Mouse (Mus musculus): Measurements from ENCODE around the gene Stard9. TPM values are rescaled to one million over a fixed set of nuclear protein-coding genes. Genes with fewer than 3 reads are reported as not detected.

Gene Stard9
- total RNA-seq, 2 experiments from 2014 or later = 7.1 to 10.2 TPM

DNA sequence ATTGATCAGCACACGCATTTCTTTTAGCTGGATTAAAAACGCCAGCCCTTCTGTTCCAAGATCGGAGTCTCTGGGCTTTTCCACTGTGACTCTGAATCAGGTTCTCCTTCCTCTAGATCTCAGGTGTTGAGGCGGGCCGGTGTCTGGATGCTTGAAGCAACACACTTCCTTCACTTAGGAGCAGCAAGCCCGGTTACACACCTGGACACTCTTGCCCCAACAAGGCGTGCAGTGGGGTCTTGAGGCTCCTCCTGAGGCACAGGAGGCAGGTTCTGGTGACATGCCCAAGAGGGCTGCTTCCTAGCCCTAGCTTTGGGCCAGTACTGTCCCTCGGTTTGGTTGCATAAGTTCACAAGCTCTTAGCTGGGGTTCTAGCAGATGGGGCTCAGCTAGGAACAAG, 89.6 kb downstream of the Stard9 start:
- intact Hi-C loops (cut with DNase I) = no loop called here
- DNase-seq (ENCODE audit: low spot score in 2 of 2) = no peak

DNA sequence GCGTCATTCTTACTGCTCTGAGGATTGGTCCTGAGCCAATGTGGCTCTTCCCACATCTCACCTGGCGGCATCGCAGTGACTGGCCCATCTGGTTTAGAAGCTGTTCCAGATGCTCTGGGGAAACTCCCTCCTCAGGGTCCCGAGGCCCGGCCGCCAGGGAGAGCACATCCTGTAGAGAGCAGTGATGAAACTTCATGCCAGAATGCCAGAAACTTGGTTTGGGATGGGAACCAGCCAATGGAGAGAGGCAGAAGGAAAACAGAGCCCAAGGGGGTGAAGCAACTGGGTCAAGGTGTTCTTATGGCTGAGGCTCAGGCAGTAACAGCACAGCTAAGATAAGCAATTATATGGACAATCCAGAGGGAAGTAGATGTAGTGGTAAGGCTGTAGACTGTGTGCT, 91.9 kb downstream of the Stard9 start:
- DNase-seq (ENCODE audit: low spot score in 2 of 2) = no peak
- intact Hi-C loops (cut with DNase I) = no loop called here

DNA sequence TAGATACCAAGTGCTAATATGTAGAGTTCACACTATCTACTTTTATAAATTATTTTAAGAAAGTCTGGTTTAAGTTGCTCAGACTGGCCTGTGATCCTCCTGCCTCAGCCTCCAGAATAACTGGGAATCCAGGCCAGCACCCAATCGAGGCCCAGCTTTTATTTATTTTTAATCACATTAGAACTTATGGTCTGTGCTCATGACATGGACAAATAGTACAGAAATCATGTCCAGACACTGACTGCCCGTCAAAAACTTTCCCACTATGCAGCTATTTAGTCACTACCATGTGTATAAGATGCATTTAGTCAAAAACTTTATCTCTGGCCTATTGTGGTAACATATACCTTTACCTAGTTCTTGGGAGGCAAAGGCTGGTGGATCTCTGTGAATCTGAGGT, 93.0 kb downstream of the Stard9 start:
- DNase-seq (ENCODE audit: low spot score in 2 of 2) = no peak
- intact Hi-C loops (cut with DNase I) = no loop called here

DNA sequence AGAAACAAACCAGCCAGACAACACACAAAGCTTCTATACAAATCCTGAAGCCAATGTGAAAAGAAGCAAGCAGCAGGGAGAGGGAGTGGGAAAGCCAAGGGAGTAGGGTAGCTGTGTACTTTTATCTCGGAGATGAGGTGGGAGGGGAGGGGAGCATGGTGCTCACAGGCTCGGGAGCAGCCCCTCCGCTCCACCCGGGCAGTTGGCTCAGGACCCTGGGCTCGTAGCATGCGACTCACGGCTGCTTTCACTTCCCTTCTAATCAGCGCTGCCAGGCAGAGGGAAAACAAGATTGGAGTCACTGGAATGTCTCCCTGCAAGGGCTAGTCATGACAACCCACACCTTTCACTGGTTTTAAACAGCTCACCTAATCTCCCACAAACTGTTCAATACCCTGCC, 93.6 kb downstream of the Stard9 start:
- DNase-seq (ENCODE audit: low spot score in 2 of 2) = no peak
- intact Hi-C loops (cut with DNase I) = no loop called here

DNA sequence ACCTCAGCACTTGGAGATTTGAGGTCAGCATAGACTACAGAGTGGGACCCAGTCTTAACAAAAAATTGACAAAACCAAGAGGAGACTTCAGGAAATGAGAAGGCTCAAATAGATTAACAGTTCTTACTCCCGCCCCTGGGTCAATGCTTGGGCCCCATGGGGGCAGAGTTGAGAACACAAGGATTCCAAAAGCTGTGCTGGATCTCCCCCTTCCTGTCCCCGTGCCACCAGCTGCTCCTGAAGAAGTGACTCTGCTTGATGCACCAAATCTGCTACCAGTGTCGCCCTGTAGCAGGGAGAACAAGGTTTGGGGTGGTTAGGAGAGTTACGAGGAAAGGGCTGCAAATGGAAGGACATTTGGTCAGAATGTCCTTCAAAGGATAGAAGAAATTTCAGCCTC, 94.7 kb downstream of the Stard9 start:
- no peak for DNase-seq (ENCODE audit: low spot score in 2 of 2)
- intact Hi-C loops (cut with DNase I) = no loop called here

DNA sequence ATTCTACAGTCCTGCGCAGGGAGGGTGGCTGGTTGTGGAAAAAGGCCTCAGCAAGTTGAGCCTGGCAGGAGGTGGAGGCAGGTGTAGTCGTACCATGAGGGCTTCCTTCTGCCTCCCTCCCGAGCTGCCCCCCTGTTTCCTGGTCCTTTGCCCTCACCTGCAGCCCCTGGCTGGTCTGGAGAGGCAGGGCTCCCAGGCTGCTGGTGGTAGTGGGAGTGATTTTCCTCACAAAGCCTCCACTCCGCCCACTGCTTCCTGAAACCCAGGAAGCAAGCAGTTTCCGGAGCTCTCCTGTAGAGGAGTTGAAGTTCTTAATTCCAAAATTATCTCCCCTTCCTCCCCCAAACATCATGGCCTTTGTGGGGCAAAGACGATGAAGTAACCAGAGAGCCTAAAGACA, 95.3 kb downstream of the Stard9 start:
- DNase-seq (ENCODE audit: low spot score in 2 of 2) = no peak
- intact Hi-C loops (cut with DNase I) = no loop called here

DNA sequence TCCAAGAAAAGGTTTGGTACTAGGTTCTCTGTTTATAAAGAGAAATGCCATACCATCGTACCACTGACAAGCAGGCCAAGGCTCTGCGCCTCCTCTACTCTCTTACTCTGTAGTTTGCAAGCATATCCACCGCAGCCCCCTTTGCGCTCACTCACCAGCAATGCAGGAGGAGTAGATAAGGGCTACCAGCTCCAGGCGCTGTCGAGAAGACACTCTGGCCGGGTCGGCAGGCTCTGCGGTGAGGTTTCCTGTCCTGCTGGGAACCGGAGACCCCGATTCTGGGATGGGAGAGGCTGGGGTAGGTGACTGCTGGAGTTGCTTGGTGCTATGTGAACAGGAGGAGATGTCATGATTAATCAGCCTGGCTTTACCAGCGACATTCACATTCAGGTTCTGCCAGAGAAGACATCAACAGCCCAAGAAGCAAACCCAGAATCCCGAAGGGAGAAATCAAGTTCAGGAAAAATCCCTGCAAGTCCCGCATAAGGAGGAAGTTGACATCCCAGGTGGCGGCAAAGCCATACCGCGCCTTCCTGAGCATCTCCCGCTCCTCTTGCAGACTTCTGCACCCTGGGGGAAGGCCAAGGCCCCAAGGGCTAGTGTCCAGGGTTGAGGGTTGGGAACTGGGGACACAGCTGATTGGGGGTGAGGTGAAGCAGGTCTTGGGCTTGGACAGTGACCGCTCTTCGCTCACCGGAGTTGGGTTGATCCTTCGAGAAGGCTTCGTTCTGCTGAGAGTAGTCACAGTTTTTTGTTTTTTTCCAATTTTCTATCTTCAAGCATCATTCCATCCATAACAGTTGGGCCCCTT, 101.1 kb downstream of the Stard9 start:
- no peak for DNase-seq (ENCODE audit: low spot score in 2 of 2)
- intact Hi-C loops (cut with DNase I) = loop anchor here (5.0 kb wide), 1 partner anchor 132 kb away; no protein-coding TSS in a partner anchor

DNA sequence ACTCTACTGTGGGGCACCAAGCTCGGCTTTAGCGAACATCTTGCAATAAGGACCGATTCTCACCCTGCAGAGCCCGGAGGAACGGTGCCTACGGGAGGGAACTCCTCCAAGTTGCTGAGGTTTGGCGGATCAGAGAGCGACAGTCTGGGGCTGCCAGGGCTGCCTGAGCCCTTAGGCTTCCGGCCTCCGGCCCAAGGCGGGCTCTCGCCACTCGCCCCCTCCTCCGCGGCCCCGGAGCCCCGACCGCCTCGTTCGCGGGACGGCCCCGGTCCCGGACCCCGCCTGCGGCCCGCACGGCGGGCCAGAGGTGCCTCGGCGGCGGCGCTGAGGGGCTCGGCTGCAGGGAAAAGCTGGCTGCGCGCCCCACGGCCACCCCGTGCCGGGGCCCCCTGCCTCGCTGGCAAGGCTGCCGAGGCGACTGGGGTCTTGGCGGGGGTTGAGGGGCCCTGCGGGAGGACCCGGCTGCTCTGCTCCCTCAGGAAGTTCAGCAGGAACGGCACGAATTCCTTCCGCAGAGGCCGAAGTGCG, 101.8 kb downstream of the Stard9 start:
- intact Hi-C loops (cut with DNase I) = loop anchor here (5.0 kb wide), 1 partner anchor 132 kb away; no protein-coding TSS in a partner anchor
- peak in 1 of 2 experiments; percentile 21 for DNase-seq (ENCODE audit: low spot score in 2 of 2)

DNA sequence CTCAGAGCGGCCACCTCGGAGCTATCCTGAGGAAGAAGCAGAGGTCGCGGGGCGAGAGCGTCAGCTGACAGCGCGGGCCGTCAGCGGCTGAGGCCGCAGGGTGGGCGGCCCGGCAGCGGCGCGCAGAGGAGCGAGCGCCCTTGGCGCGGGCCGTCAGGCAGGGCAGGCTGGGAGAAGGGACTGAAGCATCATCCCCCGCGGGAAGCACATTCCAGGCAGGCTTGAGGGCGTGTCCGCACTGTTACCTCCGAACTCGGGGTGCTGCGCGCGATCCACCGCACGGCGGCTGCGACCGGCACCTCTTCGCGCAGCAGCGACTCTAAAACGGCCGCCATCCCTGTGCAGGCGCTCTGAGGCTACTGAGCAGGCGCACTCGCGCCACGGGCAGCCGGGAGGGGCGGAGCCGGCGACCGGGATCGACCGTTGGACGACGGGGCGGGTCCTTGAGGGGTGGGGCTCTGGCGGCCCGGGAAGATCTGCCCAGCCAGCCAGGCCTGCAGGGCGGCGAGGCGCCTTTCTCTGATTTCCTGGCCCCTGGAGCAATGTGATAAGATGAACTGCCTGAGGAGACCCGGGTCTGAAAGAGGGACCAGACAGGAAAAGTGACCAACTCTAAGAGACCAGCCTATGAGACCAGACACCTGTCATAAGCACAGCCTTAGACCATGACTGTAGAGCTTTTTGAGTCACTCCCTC, 102.4 kb downstream of the Stard9 start:
- intact Hi-C loops (cut with DNase I) = loop anchor here (5.0 kb wide), 1 partner anchor 131 kb away; no protein-coding TSS in a partner anchor
- DNase-seq (ENCODE audit: low spot score in 2 of 2) = peak; percentile 88 to 91

DNA sequence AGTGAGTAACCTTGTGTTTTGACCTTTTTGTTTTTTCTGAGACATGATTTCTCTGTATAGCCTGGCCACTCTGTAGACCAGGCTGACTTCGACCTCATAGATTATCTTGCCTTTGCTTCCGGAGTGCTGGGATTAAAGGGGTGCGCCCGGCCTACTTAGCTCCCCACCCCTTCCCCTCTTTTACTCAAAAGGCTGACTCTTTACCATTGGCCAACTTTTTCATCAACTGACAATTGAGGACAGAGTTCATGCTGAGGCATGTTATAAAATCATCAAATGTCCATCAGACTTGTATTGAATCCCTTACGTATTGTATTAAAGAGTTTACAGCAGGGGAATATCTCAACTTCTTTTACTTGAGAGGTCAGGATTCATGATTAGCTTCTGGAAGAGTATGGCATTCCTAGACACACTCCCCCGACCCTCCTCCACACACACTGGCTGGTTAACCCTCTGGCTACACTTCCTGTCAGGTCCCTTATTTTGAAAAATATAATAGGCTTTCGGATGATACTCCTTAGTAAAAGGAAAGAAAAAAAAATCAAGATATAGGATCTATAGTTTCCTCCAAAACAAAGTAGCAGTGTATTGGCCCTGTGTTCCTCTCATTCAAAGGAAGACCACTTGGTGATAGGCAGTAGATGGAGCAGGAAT, 103.1 kb downstream of the Stard9 start:
- intact Hi-C loops (cut with DNase I) = loop anchor here (5.0 kb wide), 1 partner anchor 130 kb away; no protein-coding TSS in a partner anchor
- DNase-seq (ENCODE audit: low spot score in 2 of 2) = no peak

DNA sequence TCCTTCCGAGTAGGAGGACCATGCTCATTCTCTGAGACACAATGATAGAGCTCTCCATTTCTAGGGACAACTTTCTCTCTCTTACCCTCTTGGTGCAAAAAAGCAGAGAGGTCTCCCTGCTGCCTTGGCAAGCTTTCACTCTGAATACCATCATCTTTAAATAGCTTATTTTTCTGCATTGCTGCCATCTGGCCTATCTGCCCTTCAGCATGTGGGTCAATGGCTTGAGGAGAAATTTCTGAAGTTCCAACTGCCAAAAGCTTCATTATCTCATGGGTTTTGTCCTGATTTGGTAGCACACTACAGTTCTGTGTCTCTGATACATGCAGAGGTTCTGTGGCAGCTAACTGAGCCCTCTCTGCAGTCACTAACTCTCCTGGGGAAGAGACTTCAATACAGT, 116.6 kb downstream of the Stard9 start:
- intact Hi-C loops (cut with DNase I) = no loop called here
- DNase-seq (ENCODE audit: low spot score in 2 of 2) = no peak

DNA sequence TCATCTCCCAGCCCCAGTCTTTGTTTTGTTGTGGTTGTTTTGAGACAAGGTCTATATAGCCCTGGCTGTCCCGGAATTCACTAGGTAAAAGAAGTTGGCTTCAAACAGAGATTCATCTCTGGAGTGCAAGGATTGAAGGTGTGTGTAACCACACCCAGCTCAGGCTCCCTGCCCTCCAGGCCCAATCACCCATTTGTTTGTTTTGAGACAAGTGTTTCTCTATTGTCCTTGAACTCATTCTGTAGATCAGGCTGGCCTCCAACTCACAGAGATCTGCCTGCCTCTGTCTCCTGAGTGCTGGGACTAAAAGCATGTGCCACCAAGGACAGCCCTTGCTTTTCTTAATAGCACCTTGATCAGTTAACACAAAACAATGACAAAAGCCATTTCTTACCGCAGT, 119.1 kb downstream of the Stard9 start:
- intact Hi-C loops (cut with DNase I) = no loop called here
- no peak for DNase-seq (ENCODE audit: low spot score in 2 of 2)

DNA sequence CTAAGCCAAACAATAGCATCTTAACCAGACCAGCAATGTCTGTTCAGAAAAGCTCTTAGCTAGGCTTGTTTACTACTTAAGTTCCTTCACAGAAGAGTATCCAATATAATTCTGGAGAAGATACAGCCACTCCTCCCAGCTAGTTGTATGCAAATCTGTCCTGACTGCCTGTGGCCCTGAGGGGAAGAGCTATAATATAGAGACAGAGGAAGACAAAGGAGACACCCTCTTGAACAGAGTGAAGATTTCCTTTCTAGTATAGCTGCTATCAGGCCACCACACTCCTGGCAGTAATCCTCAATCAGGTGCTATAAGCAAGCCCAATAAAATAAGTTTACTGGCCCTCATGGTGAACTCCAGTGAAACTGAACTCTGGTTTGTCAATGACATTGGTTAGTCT, 133.0 kb downstream of the Stard9 start:
- no peak for DNase-seq (ENCODE audit: low spot score in 2 of 2)
- intact Hi-C loops (cut with DNase I) = no loop called here

DNA sequence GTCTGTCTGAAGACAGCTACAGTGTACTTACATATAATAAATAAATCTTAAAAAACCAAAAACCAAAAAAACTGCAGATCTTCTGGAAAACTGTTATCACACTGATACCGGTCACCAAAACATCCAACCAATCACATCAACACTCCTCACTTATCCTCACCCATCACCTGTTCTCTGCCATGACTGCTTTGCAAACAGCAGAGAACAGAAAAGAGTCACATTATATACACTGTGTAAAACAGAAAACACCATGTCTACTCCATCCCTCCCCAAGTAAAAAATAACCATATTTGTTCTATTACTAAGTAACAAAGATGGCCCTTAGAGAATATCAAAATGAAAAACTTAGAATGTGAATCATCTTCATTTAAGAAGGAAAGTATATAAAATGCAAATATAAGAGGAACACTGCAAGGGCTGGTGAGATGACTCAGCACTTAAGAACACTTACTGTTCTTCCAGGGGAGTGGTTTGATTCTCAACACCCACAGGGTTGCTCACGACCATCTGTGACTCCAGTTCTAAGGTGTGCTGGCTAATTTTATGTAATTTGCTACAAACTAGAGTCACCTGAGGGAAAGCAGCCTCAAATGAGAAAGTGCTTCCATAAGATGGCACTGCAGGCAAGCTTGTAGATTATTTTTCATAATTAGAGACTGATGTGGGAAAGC, 141.5 kb downstream of the Stard9 start:
- DNase-seq (ENCODE audit: low spot score in 2 of 2) = peak; percentile 23 to 26
- intact Hi-C loops (cut with DNase I) = no loop called here

Other genes with a start within 250 kb of the Stard9 start
- 10 to 100 TPM; 14.2 to 15.0 TPM for gene Ganc, start 225.2 kb upstream of the Stard9 start, total RNA-seq (2021)
- 10 to 100 TPM; 35.1 to 40.0 TPM for gene Tmem87a, start 225.0 kb upstream of the Stard9 start, total RNA-seq (2021)
- 1 to 10 TPM; 4.0 to 4.4 TPM for gene Capn3, start 173.1 kb upstream of the Stard9 start, total RNA-seq (2021)
- gene Zfp106, start 65.3 kb upstream of the Stard9 start, total RNA-seq (2021) = 100 to 1,000 TPM; 154 to 162 TPM
- 10 to 100 TPM; 13.3 to 15.9 TPM for gene Snap23, start 61.5 kb upstream of the Stard9 start, total RNA-seq (2021)
- gene Haus2, start 19.7 kb upstream of the Stard9 start, total RNA-seq (2021) = 10 to 100 TPM; 14.0 to 15.1 TPM
- gene Lrrc57, start 19.6 kb upstream of the Stard9 start, total RNA-seq (2021) = 10 to 100 TPM; 34.5 to 44.9 TPM
- gene Cdan1, start 221.0 kb downstream of the Stard9 start, total RNA-seq (2021) = 10 to 100 TPM; 22.8 to 32.1 TPM
- 10 to 100 TPM; 89.4 to 90.6 TPM for gene Ttbk2, start 221.5 kb downstream of the Stard9 start, total RNA-seq (2021)